Mouse (Mus musculus) G1E (cell line): Measurements from ENCODE around the gene Proser3.

Experiments used
- CTCF ChIP-seq: IDR thresholded peaks from 2 replicates; pipeline ENCODE4 v1.5.1; 2012; ENCODE audit warnings: low read depth, low read length, inconsistent platforms, mixed read lengths
- GATA1 ChIP-seq: IDR thresholded peaks from 2 replicates; pipeline ENCODE4 v1.6.1; 2012; ENCODE audit warnings: borderline replicate concordance, low read length, inconsistent platforms, mixed read lengths
- GATA2 ChIP-seq: IDR thresholded peaks from 2 replicates; pipeline ENCODE4 v1.6.1; 2012; ENCODE audit warnings: low read depth, low read length, inconsistent platforms, borderline replicate concordance
- POLR2AphosphoS5 ChIP-seq: IDR thresholded peaks from 2 replicates; pipeline ENCODE4 v1.6.1; 2012; ENCODE audit warnings: low read depth, low read length, inconsistent platforms; ENCODE audit not compliant: insufficient replicate concordance
- TAL1 ChIP-seq: conservative IDR thresholded peaks from 2 replicates; pipeline ENCODE4 v1.6.1; 2012; ENCODE audit warnings: low read depth, low read length, inconsistent platforms, mixed read lengths

DNA sequence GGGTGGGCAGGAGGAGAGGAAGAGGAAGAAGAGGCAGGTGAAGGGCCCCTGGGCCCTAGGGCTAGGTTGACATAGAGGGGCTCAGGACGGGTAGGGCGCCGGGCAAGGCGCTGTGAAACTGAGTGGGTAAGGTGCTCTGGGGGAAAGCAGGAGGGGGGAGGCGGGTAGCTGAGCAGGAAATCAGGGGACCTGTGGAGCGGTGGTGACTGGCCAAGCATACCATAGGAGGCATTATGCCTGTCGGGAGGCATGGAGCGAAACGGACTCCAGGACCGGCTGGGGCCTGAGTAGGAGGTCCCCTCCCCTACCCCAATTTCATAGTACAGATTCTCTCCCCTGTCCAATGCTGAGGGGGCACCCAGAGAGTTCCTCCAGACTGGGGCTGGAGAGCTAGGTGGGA, 29.2 kb downstream of the Proser3 start:
- TF ChIP-seq CTCF: no peak
- TF ChIP-seq TAL1: no peak
- no peak for TF ChIP-seq GATA2
- TF ChIP-seq GATA1: no peak
- no peak for TF ChIP-seq POLR2AphosphoS5
